Mouse (Mus musculus) MEL (cell line): ENCODE data around the gene Ttc17. TPM values are rescaled to one million over a fixed set of nuclear protein-coding genes. Genes with fewer than 3 reads are reported as not detected.
A peak's percentile ranks its signal among the peaks of the same experiment; 100 is the strongest.

Experiments
- DNase-seq: peaks from one replicate; pipeline ENCODE4 v3.0.0; 2011; ENCODE audit warnings: low read depth, low spot score
- H3K27ac ChIP-seq: 2 replicates; pipeline ENCODE4 v1.5.1; 2012; ENCODE audit warnings: low read depth, mild to moderate bottlenecking, control low read depth, low read length, moderate library complexity; ENCODE audit not compliant: control insufficient read depth
- H3K27me3 ChIP-seq, 2 experiments: fragments of 150-350 bp in 1 of 2; sonication (generic) in 1 of 2; 2 replicates each; pipeline ENCODE4 v1.6.1; 2012; ENCODE audit warnings: low read length in 2 of 2, mild to moderate bottlenecking in 2 of 2, improper control_type of control experiment in 1 of 2, moderate library complexity in 1 of 2; ENCODE audit not compliant: insufficient read depth in 2 of 2, control insufficient read depth in 1 of 2
- H3K36me3 ChIP-seq, 2 experiments: 2 replicates each; pipeline ENCODE4 v1.6.1; 2012 to 2014; ENCODE audit warnings: low read length in 2 of 2, improper control_type of control experiment in 1 of 2, inconsistent platforms in 1 of 2, mild to moderate bottlenecking in 1 of 2; ENCODE audit not compliant: insufficient read depth in 2 of 2, control insufficient read depth in 1 of 2
- H3K4me1 ChIP-seq, 2 experiments: fragments of 150-350 bp in 1 of 2; sonication (generic) in 1 of 2; 2 replicates each; pipeline ENCODE4 v1.6.1; 2012; ENCODE audit warnings: low read length in 2 of 2, improper control_type of control experiment in 1 of 2, mild to moderate bottlenecking in 1 of 2; ENCODE audit not compliant: insufficient read depth in 2 of 2, control insufficient read depth in 1 of 2
- H3K4me3 ChIP-seq, 2 experiments: fragments of 150-350 bp in 1 of 2; sonication (generic) in 1 of 2; 2 replicates each; pipeline ENCODE4 v1.5.1; 2012; ENCODE audit warnings: low read depth in 2 of 2, low read length in 2 of 2, mild to moderate bottlenecking in 2 of 2, moderate library complexity in 2 of 2, control low read depth in 1 of 2, improper control_type of control experiment in 1 of 2; ENCODE audit not compliant: control insufficient read depth in 1 of 2, insufficient read depth in 1 of 2
- H3K79me2 ChIP-seq: 2 replicates; pipeline ENCODE4 v1.6.1; 2012; ENCODE audit warnings: mild to moderate bottlenecking, low read length, moderate library complexity; ENCODE audit not compliant: control insufficient read depth, poor library complexity, insufficient read depth
- H3K9ac ChIP-seq: 2 replicates; pipeline ENCODE4 v1.6.1; 2012; ENCODE audit warnings: low read depth, mild to moderate bottlenecking, control low read depth, low read length, moderate library complexity; ENCODE audit not compliant: control insufficient read depth, poor library complexity, severe bottlenecking
- H3K9me3 ChIP-seq: fragments of 150-350 bp; sonication (generic); replicated peaks from 2 replicates; pipeline ENCODE4 v1.6.1; 2012; ENCODE audit warnings: mild to moderate bottlenecking, low read length, improper control_type of control experiment, moderate library complexity; ENCODE audit not compliant: insufficient read depth
- CHD1 ChIP-seq: IDR thresholded peaks from 2 replicates; pipeline ENCODE4 v1.6.1; 2012; ENCODE audit warnings: low read depth, mild to moderate bottlenecking, inconsistent platforms, low read length, improper control_type of control experiment
- E2F4 ChIP-seq: IDR thresholded peaks from 2 replicates; pipeline ENCODE4 v1.6.1; 2011; ENCODE audit warnings: low read depth, low read length, improper control_type of control experiment, borderline replicate concordance
- EP300 ChIP-seq, 2 experiments: IDR thresholded peaks; 2 replicates each; pipeline ENCODE4 v1.6.1; 2011; ENCODE audit warnings: improper control_type of control experiment in 2 of 2, low read length in 2 of 2, low read depth in 1 of 2, mild to moderate bottlenecking in 1 of 2
- GATA1 ChIP-seq: IDR thresholded peaks from 2 replicates; pipeline ENCODE4 v1.6.1; 2011; ENCODE audit warnings: low read depth, low read length, improper control_type of control experiment
- HCFC1 ChIP-seq: IDR thresholded peaks from 2 replicates; pipeline ENCODE4 v1.6.1; 2012; ENCODE audit warnings: low read depth, mild to moderate bottlenecking, inconsistent platforms, low read length, improper control_type of control experiment, moderate library complexity
- JUND ChIP-seq: IDR thresholded peaks from 2 replicates; pipeline ENCODE4 v1.6.1; 2011; ENCODE audit warnings: low read depth, mild to moderate bottlenecking, improper control_type of control experiment, low read length
- MAX ChIP-seq: IDR thresholded peaks from 2 replicates; pipeline ENCODE4 v1.6.1; 2011; ENCODE audit warnings: low read length, improper control_type of control experiment
- MEF2A ChIP-seq: IDR thresholded peaks from 2 replicates; pipeline ENCODE4 v1.6.1; 2014; ENCODE audit warnings: low read depth, mild to moderate bottlenecking, inconsistent platforms, low read length, improper control_type of control experiment; ENCODE audit not compliant: poor library complexity, insufficient replicate concordance, severe bottlenecking; ENCODE audit errors: extremely low read depth
- MXI1 ChIP-seq: IDR thresholded peaks from 2 replicates; pipeline ENCODE4 v1.6.1; 2011; ENCODE audit warnings: mild to moderate bottlenecking, low read depth, low read length, improper control_type of control experiment
- MYB ChIP-seq: IDR thresholded peaks from 2 replicates; pipeline ENCODE4 v1.6.1; 2011; ENCODE audit warnings: mild to moderate bottlenecking, low read depth, low read length, improper control_type of control experiment
- MYC ChIP-seq: IDR thresholded peaks from 2 replicates; pipeline ENCODE4 v1.6.1; 2011; ENCODE audit warnings: low read depth, mild to moderate bottlenecking, low read length, improper control_type of control experiment, moderate library complexity
- NELFE ChIP-seq: IDR thresholded peaks from 2 replicates; pipeline ENCODE4 v1.6.1; 2011; ENCODE audit warnings: low read depth, low read length, improper control_type of control experiment
- NRF1 ChIP-seq: IDR thresholded peaks from 2 replicates; pipeline ENCODE4 v1.6.1; 2014; ENCODE audit warnings: low read depth, mild to moderate bottlenecking, inconsistent platforms, low read length, improper control_type of control experiment, moderate library complexity; ENCODE audit not compliant: poor library complexity, insufficient read depth, severe bottlenecking
- POLR2A ChIP-seq, 2 experiments: IDR thresholded peaks; 2 replicates each; pipeline ENCODE4 v1.6.1; 2011 to 2012; ENCODE audit warnings: low read length in 2 of 2, mild to moderate bottlenecking in 2 of 2, control low read depth in 1 of 2, improper control_type of control experiment in 1 of 2, low read depth in 1 of 2, moderate library complexity in 1 of 2; ENCODE audit not compliant: control insufficient read depth in 1 of 2, insufficient read depth in 1 of 2, poor library complexity in 1 of 2
- POLR2AphosphoS2 ChIP-seq: IDR thresholded peaks from 2 replicates; pipeline ENCODE4 v1.6.1; 2011; ENCODE audit warnings: low read length, improper control_type of control experiment
- RAD21 ChIP-seq: IDR thresholded peaks from 2 replicates; pipeline ENCODE4 v1.6.1; 2011; ENCODE audit warnings: mild to moderate bottlenecking, low read depth, low read length, improper control_type of control experiment
- RCOR1 ChIP-seq: IDR thresholded peaks from 2 replicates; pipeline ENCODE4 v1.6.1; 2012; ENCODE audit warnings: low read depth, mild to moderate bottlenecking, inconsistent platforms, low read length, improper control_type of control experiment
- SIN3A ChIP-seq: IDR thresholded peaks from 2 replicates; pipeline ENCODE4 v1.6.1; 2012; ENCODE audit warnings: low read length, improper control_type of control experiment, inconsistent platforms
- TAL1 ChIP-seq: IDR thresholded peaks from 2 replicates; pipeline ENCODE4 v1.6.1; 2012; ENCODE audit warnings: mild to moderate bottlenecking, inconsistent platforms, low read length, moderate library complexity, mixed read lengths
- TBP ChIP-seq: IDR thresholded peaks from 2 replicates; pipeline ENCODE4 v1.8.0; 2011; ENCODE audit warnings: low read depth, low read length, improper control_type of control experiment
- USF1 ChIP-seq: IDR thresholded peaks from 2 replicates; pipeline ENCODE4 v1.6.1; 2014; ENCODE audit warnings: low read depth, mild to moderate bottlenecking, inconsistent platforms, low read length, improper control_type of control experiment, moderate library complexity
- ZKSCAN1 ChIP-seq: IDR thresholded peaks from 2 replicates; pipeline ENCODE4 v1.6.1; 2012; ENCODE audit warnings: low read depth, mild to moderate bottlenecking, inconsistent platforms, low read length, improper control_type of control experiment, moderate library complexity
- ZMIZ1 ChIP-seq: IDR thresholded peaks from 2 replicates; pipeline ENCODE4 v1.6.1; 2012; ENCODE audit warnings: low read depth, mild to moderate bottlenecking, inconsistent platforms, low read length, improper control_type of control experiment, moderate library complexity
- ZNF384 ChIP-seq: IDR thresholded peaks from 2 replicates; pipeline ENCODE4 v1.6.1; 2012; ENCODE audit warnings: low read depth, mild to moderate bottlenecking, inconsistent platforms, low read length, improper control_type of control experiment
- polyA plus RNA-seq, 2 experiments: library from polyadenylated mRNA; stranded (reverse) in 1 of 2; unstranded in 1 of 2; fragments of >175 nt in 1 of 2; fragments of >200 nt in 1 of 2; gene quantifications; 2 replicates each; pipeline versions ENCODE4 v1.2.1 to v1.2.4; 2012; ENCODE audit warnings: low replicate concordance in 2 of 2, low read depth in 1 of 2; ENCODE audit not compliant: insufficient read length in 2 of 2, insufficient read depth in 1 of 2, missing spikeins in 1 of 2
- total RNA-seq: library from RNA; depleted of rRNA; stranded (reverse); fragments of 300-350 nt; gene quantifications from 2 replicates; pipeline ENCODE4 v1.2.3, GENCODE M21; 2012

The Ttc17 gene
- total and polyA plus RNA-seq, 3 experiments: 7.0 to 10.2 TPM; not detected in 1

GRCm38 (mm10) chr2:94407441-94407840 is 952 bp upstream of the Ttc17 start:
- H3K36me3 ChIP-seq: peaks cover 2 to 9% of the 10 kb centered on the region in 2 experiments; a peak in 3 of 4 replicates
- H3K9ac ChIP-seq: peak overlapping the region; percentile 84
- peaks cover 18% of the 10 kb centered on the region for H3K79me2 ChIP-seq
- no peaks in the 10 kb centered on the region for H3K9me3 ChIP-seq
- H3K4me1 ChIP-seq: peaks cover 7 to 8% of the 10 kb centered on the region in 2 experiments
- DNase-seq: no peak
- H3K4me3 ChIP-seq: peak overlapping the region; percentile 75 to 86
- TF ChIP-seq NRF1 (no peak), RAD21 (no peak), SIN3A (0 out of 2 replicates have a peak, but pooled peaks have one; percentile 5), ZNF384 (peak; percentile 85), MAX (no peak)
- no peaks in the 10 kb centered on the region for H3K27me3 ChIP-seq
- peak overlapping the region; percentile 95 for H3K27ac ChIP-seq

DNA sequence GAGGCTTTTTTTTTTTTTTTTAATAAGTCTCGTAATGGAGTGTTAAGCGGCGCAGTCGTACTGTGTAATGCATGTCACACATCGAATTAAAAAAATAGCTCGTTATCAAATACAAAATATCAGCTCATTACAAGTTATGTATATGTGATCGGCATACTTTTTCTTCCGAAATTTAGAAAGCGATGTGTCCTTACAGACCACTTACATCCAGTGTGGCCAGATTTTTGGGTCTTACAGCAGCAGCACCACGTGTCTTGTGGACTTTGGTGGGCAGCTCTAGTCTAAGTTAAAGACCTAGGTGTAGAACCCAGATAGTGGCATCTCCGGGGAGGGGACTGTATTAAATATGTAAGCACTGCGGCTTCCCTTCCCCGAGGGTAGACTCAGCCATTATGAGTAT is 532 bp upstream of the Ttc17 start:
- Histone ChIP-seq H3K4me3 (peak overlapping the region; percentile 75 to 86), H3K36me3 (peaks cover 2 to 10% of the 10 kb centered on the region in 2 experiments; a peak in 3 of 4 replicates), H3K4me1 (peaks cover 7 to 8% of the 10 kb centered on the region in 2 experiments), H3K9me3 (no peaks in the 10 kb centered on the region), H3K27ac (peak overlapping the region; percentile 95), H3K79me2 (peaks cover 20% of the 10 kb centered on the region), H3K27me3 (no peaks in the 10 kb centered on the region), H3K9ac (peak overlapping the region; percentile 84)
- peak; percentile 72 for DNase-seq
- TF ChIP-seq MYB: no peak
- peak; percentile 52 for TF ChIP-seq USF1
- peak; percentile 93 for TF ChIP-seq MXI1
- peak; percentile 88 for TF ChIP-seq MYC
- no peak for TF ChIP-seq JUND
- no peak for TF ChIP-seq ZKSCAN1
- TF ChIP-seq NELFE: no peak
- no peak for TF ChIP-seq E2F4
- peak in 1 of 2 experiments; percentile 13; a peak in 1 of 4 replicates for TF ChIP-seq EP300 (IDR thresholded peaks at IDR 0.05; ENCODE audit: low read depth in 1 of 2, low read length in 2 of 2)
- 0 out of 2 replicates have a peak, but pooled peaks have one; percentile 82 for TF ChIP-seq CHD1
- TF ChIP-seq SIN3A: no peak
- TF ChIP-seq ZMIZ1: no peak
- TF ChIP-seq POLR2A (IDR thresholded peaks at IDR 0.05; ENCODE audit: control insufficient read depth in 1 of 2, insufficient read depth in 1 of 2, low read depth in 1 of 2, low read length in 2 of 2, poor library complexity in 1 of 2): no peak
- no peak for TF ChIP-seq TBP
- no peak for TF ChIP-seq POLR2AphosphoS2
- no peak for TF ChIP-seq TAL1
- TF ChIP-seq HCFC1: no peak
- TF ChIP-seq GATA1: no peak
- no peak for TF ChIP-seq RCOR1
- no peak for TF ChIP-seq MEF2A
- peak; percentile 65; the same call in 1 of the 2 replicates for TF ChIP-seq MAX
